Mouse (Mus musculus) cerebellum, adult 18-20 months (tissue): ENCODE results near the gene Ell.

ENCODE experiments used
- DNase-seq, 2 experiments: peaks; one replicate each; pipeline ENCODE4 v3.0.0; 2021

Ell gene

GRCm38 (mm10) chr8:70539077-70539813 is at the start of gene Ell:
Gene Ell (plus strand): TSS chr8:70539457.
- DNase-seq: peak; percentile 98 to 99

GRCm38 (mm10) chr8:70489576-70489975 is 49.7 kb upstream of the Ell start:
- DNase-seq: no peak

GRCm38 (mm10) chr8:70490061-70490879 is 49.0 kb upstream of the Ell start:
- DNase-seq: no peak

DNA sequence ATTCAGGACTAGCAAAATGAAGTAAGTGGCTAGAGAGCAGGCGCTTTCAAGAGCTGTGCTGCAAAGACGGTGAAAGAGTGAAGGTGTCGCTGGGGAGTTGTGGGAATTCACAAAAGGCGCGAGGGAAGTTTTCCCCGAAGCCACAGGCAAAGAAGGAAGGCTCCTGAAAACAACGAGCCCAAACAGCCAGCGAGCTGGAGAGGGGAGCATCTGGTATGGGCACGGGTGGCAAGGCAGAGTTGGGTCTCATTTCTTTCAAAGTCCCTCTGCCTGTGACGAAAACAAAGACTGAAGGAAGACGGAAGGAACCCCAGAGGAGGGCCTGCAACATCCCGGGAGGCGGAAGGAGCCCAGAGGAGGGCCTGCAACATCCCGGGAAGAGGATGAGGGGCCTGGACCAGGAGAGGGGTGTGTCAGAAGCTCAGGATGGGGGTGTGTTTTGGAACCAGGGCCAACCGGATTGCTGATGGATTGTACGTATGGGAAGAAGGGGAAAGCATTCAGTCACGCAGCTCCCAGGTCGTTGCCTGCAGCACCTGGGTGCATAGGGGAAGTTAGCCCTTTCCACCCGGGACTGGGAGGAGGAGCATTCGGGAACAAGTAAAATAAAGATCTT is 48.3 kb upstream of the Ell start:
- DNase-seq: no peak

DNA sequence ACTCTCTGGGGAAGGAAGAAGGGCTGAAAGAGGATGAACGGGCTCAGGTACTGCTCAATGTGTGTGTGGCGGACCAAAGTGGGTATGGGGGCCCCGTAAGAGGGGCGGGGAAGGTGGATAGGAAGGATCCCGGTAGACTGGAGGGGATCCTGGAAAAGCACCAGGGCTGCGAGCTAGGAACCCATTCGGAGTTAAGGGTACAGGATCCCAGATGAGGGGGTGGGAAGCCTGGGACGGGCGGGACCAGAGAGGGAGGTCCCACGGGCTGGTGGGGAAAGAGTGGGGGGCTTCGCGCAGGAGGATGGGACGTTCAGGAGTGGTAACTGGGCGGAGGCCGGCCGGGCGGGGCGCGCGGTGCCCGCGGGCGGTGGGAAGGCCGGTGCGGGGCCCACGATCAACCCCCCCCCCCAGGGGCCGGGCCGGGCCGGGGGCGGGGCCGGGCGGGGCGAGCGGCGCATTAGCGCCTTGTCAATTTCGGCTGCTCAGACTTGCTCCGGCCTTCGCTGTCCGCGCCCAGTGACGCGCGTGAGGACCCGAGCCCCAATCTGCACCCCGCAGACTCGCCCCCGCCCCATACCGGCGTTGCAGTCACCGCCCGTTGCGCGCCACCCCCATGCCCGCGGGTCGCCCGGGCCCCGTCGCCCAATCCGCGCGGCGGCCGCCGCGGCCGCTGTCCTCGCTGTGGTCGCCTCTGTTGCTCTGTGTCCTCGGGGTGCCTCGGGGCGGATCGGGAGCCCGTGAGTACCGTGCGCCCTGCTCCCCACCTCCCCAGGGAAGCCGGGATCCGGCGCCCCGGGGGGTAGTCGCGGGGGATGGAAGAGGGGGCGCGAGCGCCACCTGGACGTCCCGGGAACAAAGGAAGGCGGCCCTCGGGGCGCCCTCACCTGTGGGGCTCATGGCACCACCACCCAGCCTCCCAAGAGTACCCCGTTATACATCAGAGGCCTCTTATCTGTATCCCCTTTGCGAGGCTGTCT is 46.3 kb upstream of the Ell start, which contains the start of gene Crlf1:
TSS of gene Crlf1 (plus strand) at position 495 of the 977 bp plus-strand sequence.
- peak in 1 of 2 experiments; percentile 25 for DNase-seq

DNA sequence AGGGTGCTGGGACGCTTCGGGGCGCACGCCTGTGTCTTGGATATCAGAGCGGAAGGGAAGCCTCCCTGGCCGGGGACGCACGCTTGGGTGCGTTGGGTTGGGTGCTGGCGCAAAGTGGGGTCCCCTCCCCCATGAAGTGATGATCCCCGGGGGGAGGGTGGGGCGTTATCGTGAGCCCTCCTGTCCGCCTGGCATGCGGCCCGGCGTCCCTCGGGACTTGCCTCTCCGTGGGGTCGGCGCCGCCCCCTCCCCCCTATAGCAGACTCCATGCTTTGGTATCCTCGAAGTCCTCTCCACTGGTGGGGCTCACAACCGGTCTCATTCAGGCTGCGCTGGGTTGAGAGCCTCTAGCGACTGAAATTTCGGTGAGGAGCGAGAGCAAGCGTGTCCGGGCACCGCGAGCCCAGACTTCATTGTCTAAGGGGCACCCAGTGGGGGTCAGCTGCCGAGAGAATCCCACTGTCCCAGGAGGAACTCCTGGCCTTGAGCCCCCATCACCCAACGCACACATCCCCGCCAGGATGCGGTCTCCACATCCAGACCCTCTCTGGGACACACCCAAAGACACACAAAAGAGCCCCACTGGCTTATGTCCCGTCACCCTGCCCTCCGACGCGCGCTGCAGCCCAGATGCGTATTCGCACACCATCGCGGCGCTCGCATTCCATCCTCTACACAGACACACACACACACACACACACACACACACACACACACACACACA is 45.4 kb upstream of the Ell start:
- DNase-seq: peak in 1 of 2 experiments; percentile 25

GRCm38 (mm10) chr8:70494416-70494945 is 44.8 kb upstream of the Ell start:
- no peak for DNase-seq

- no peak for DNase-seq
Measured at GRCm38 (mm10) chr8:70495001-70495770, 44.1 kb upstream of the Ell start.

GRCm38 (mm10) chr8:70495771-70496062 is 43.5 kb upstream of the Ell start:
- DNase-seq: no peak

DNA sequence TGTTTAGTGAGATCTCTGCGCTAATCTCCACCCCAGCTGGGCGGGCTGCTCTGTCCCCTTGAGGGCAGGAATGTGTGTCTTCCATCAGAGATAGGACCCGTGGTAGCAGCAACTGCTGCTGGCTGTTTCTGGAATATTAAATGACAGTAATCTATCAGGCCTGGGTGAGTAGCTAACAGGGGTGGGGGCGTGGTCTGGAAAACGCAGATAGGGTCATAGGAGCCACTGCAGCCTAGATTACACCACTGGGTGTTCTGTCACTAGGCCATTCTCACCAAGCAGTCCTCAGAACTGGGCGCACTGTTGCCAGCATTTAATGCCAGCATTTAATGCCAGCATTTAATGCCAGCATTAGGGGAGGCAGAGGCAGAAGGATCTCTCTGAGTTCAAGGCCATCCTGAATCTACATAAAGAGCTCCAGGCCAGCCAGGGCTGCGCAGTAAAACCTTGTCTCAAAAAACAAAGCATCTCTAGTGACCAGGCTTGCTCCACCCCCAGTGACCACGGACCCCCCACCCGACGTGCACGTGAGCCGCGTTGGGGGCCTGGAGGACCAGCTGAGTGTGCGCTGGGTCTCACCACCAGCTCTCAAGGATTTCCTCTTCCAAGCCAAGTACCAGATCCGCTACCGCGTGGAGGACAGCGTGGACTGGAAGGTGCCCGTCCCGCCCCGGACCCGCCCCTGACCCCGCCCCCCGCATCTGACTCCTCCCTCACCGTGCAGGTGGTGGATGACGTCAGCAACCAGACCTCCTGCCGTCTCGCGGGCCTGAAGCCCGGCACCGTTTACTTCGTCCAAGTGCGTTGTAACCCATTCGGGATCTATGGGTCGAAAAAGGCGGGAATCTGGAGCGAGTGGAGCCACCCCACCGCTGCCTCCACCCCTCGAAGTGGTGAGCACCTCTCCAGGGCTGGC is 38.6 kb upstream of the Ell start:
- peak; percentile 71 to 79 for DNase-seq

DNA sequence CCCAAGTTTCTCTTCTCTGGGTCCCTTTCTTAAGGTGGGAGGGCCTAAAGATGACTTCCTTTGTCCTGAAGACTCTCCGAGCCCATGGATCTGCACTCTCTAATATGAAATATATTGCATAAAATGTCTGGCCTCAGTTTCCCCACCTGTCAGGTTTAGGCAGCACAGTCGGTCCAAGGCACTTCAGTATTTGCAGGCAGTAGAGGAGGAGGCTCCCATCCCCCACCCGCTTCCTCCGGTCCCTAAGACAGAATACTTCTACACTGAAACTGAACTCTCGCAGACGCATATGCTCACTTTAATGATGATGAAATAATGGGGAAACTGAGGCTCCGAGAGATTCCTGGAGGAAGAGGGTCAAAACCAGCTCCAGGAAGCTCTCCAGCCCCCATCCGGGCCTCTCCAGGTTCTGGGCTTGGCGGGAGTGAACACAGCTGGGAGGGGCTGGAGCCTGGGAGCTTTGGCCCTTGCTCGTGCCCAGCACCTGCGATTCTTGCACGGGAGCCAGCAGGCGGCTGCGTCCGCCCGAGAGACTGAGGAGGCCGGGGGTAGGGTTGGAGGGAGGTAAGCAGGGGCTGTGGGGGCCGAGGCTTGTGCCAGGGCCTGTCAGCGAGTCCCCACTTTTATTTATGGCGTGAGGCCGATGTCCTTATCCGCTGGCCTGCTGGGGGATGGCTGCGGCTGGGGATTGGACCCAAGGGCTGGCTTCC is 37.3 kb upstream of the Ell start:
- peak; percentile 56 to 58 for DNase-seq

GRCm38 (mm10) chr8:70502540-70502939 is 36.7 kb upstream of the Ell start:
- DNase-seq: no peak

DNA sequence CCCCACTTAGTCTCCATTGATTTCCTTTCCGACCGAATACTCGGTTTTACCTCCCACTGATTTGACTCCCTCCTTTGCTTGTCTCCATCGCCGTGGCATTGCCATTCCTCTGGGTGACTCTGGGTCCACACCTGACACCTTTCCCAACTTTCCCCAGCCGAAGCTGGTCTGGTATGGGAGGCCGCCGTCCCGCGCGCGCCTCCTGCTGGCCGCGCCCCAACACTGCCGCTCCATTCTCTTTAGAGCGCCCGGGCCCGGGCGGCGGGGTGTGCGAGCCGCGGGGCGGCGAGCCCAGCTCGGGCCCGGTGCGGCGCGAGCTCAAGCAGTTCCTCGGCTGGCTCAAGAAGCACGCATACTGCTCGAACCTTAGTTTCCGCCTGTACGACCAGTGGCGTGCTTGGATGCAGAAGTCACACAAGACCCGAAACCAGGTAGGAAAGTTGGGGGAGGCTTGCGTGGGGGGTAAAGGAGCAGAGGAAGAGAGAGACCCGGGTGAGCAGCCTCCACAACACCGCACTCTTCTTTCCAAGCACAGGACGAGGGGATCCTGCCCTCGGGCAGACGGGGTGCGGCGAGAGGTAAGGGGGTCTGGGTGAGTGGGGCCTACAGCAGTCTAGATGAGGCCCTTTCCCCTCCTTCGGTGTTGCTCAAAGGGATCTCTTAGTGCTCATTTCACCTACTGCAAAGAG is 36.1 kb upstream of the Ell start:
- DNase-seq: peak; percentile 73 to 85

DNA sequence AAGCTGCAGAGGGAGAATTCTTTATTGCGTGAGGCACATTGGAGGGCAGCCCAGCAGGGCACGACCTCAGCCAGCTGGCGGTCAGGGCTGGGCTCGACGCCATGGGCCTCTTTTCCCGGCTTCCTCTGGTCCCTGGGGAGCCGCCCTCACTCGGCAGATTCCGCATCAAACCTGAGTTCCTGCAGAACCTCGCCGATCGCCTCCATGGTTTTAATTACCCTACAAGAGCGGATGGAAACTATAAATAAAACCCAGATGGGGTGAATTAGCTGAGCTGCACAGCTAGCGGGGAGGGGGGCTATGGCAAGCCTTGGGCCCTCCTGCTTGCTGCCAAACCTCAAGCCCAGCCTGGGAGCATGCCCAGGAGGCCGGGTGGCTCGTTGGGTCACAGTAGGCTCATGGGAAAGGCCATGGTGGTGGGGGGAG is 35.0 kb upstream of the Ell start:
- peak; percentile 41 to 66 for DNase-seq

GRCm38 (mm10) chr8:70504851-70505250 is 34.4 kb upstream of the Ell start:
- peak; percentile 86 to 90 for DNase-seq

GRCm38 (mm10) chr8:70505698-70506327 is 33.4 kb upstream of the Ell start:
- DNase-seq: no peak

GRCm38 (mm10) chr8:70506328-70507026 is 32.8 kb upstream of the Ell start, which contains the start of gene Rex1bd:
Gene Rex1bd (minus strand): TSS chr8:70506752.
- peak; percentile 94 to 97 for DNase-seq
